Mouse (Mus musculus) thymus, adult 2 months (tissue): ENCODE data around the gene E2f2.

ENCODE experiments used
- CTCF ChIP-seq: fragments of 200-500 bp; IDR thresholded peaks from 2 replicates; pipeline ENCODE4 v1.5.1; 2012; ENCODE audit warnings: mild to moderate bottlenecking, control low read depth, low read length, moderate library complexity, borderline replicate concordance; ENCODE audit not compliant: control insufficient read depth, poor library complexity, insufficient read depth; ENCODE audit errors: extremely low read depth
- POLR2A ChIP-seq: fragments of 200-500 bp; IDR thresholded peaks from 2 replicates; pipeline ENCODE4 v1.6.1; 2012; ENCODE audit warnings: mild to moderate bottlenecking, low read length, control low read depth, moderate library complexity; ENCODE audit not compliant: control insufficient read depth, poor library complexity, insufficient read depth; ENCODE audit errors: extremely low read depth

GRCm38 (mm10) chr4:136134978-136135873 is 37.0 kb upstream of the E2f2 start:
- TF ChIP-seq CTCF (no peak), POLR2A (no peak)
